Mouse (Mus musculus) embryonic facial prominence, embryonic 14.5 days (tissue): ENCODE measurements around the gene Gm21915. TPM values are rescaled to one million over a fixed set of nuclear protein-coding genes. Genes with fewer than 3 reads are reported as not detected.

Source experiments
- ATAC-seq: fragments of 200-750 bp; cut with Nextera tagmentation; 2 replicates; pipeline ENCODE4 v1.8.0; 2017; ENCODE audit warnings: low read depth, moderate number of reproducible peaks, moderate TSS enrichment
- DNase-seq: peaks from one replicate; pipeline ENCODE4 v3.0.0-alpha.2; 2015; ENCODE audit warnings: low spot score
- H3K27ac ChIP-seq: fragments of 300-500 bp; sonication (generic); replicated peaks from 2 replicates; pipeline ENCODE4 v1.5.1; 2014; ENCODE audit warnings: low read depth, mild to moderate bottlenecking, low read length, moderate library complexity
- H3K27me3 ChIP-seq: fragments of 300-500 bp; sonication (generic); replicated peaks from 2 replicates; pipeline ENCODE4 v1.6.1; 2014; ENCODE audit warnings: low read length; ENCODE audit not compliant: control insufficient read depth, insufficient read depth
- H3K36me3 ChIP-seq: fragments of 300-500 bp; sonication (generic); 2 replicates; pipeline ENCODE4 v1.6.1; 2014; ENCODE audit warnings: low read length, mixed read lengths; ENCODE audit not compliant: control insufficient read depth, insufficient read depth
- H3K4me1 ChIP-seq: fragments of 300-500 bp; sonication (generic); 2 replicates; pipeline ENCODE4 v1.6.1; 2014; ENCODE audit warnings: antibody characterized with exemption, low read length; ENCODE audit not compliant: control insufficient read depth, insufficient read depth
- H3K4me2 ChIP-seq: fragments of 300-500 bp; sonication (generic); 2 replicates; pipeline ENCODE4 v1.6.1; 2014; ENCODE audit warnings: low read depth, mild to moderate bottlenecking, low read length, moderate library complexity, mixed read lengths
- H3K4me3 ChIP-seq: fragments of 300-500 bp; sonication (generic); 2 replicates; pipeline ENCODE4 v1.5.1; 2014; ENCODE audit warnings: low read depth, mild to moderate bottlenecking, low read length
- H3K9ac ChIP-seq: fragments of 300-500 bp; sonication (generic); 2 replicates; pipeline ENCODE4 v1.6.1; 2014; ENCODE audit warnings: low read depth, mild to moderate bottlenecking, low read length, moderate library complexity, mixed read lengths
- H3K9me3 ChIP-seq: fragments of 300-500 bp; sonication (generic); 2 replicates; pipeline ENCODE4 v1.6.1; 2016; ENCODE audit warnings: low read length; ENCODE audit not compliant: control insufficient read depth
- WGBS: fragments of 180-500 bp; shearing (Covaris S2); extraction: QIAGEN DNeasy Blood & Tissue Kit; methylation state at CpG from one replicate; pipeline ENCODE4 v1.1.7; 2014; 5-methylcytosine and 5-hydroxymethylcytosine counted together
- polyA plus RNA-seq: library from polyadenylated mRNA; unstranded; fragments of >200 nt; fragmentation: Nextera tagmentation; extraction: Ambion mirVana; gene quantifications from 2 replicates; pipeline ENCODE4 v1.2.1, GENCODE M21; 2014

Gm21915 gene
- polyA plus RNA-seq, 1 experiment from 2014 or later, result not detected

- H3K27ac ChIP-seq, result peak within 1 kb of the TSS; percentile 99
- peaks cover 15% of the 10 kb centered on the region for H3K4me1 ChIP-seq
- no peaks in the 10 kb centered on the region for H3K9me3 ChIP-seq
- peak within 1 kb of the TSS; percentile 93 for H3K9ac ChIP-seq
- no peaks in the 10 kb centered on the region for H3K36me3 ChIP-seq
- WGBS, result 0% methylated on average over 30 of the region's 53 CpGs
- H3K27me3 ChIP-seq, result no peaks in the 10 kb centered on the region
- H3K4me2 ChIP-seq, result peak within 1 kb of the TSS; percentile 90
- H3K4me3 ChIP-seq, result peak within 1 kb of the TSS; percentile 84
- ATAC-seq (peak; percentile 76), DNase-seq (peak; percentile 89)
These were observed 15.5 kb downstream of the Gm21915 start, which contains the start of gene Clmp for GRCm38 (mm10) chr9:40685801-40686420. Gene Clmp (plus strand): TSS chr9:40685962.

- Histone ChIP-seq H3K36me3 (no peaks in the 10 kb centered on the region), H3K4me2 (peak overlapping the region; percentile 90), H3K4me1 (peaks cover 16% of the 10 kb centered on the region), H3K9ac (peak overlapping the region; percentile 93), H3K27ac (peak overlapping the region; percentile 99), H3K9me3 (no peaks in the 10 kb centered on the region), H3K27me3 (no peaks in the 10 kb centered on the region), H3K4me3 (peak overlapping the region; percentile 84)
- 1% methylated on average over 20 of the region's 23 CpGs for WGBS
- ATAC-seq (peak; percentile 78), DNase-seq (peak; percentile 89)
These were observed 16.0 kb downstream of the Gm21915 start for GRCm38 (mm10) chr9:40686421-40686899.

GRCm38 (mm10) chr9:40687053-40687452, 16.6 kb downstream of the Gm21915 start:
- ATAC-seq, result no peak
- H3K4me3 ChIP-seq, result peak overlapping the region; percentile 84
- peak overlapping the region; percentile 99 for H3K27ac ChIP-seq
- H3K4me2 ChIP-seq, result peak overlapping the region; percentile 90
- 23% methylated on average over 5 of the region's 5 CpGs for WGBS
- no peaks in the 10 kb centered on the region for H3K9me3 ChIP-seq
- no peaks in the 10 kb centered on the region for H3K27me3 ChIP-seq
- no peak for DNase-seq
- H3K4me1 ChIP-seq, result peaks cover 18% of the 10 kb centered on the region
- peak overlapping the region; percentile 93 for H3K9ac ChIP-seq
- no peaks in the 10 kb centered on the region for H3K36me3 ChIP-seq

GRCm38 (mm10) chr9:40687553-40687952, 17.1 kb downstream of the Gm21915 start:
- Histone ChIP-seq H3K9ac (peak overlapping the region; percentile 93), H3K9me3 (no peaks in the 10 kb centered on the region), H3K4me1 (peaks cover 23% of the 10 kb centered on the region), H3K4me3 (peak overlapping the region; percentile 84), H3K36me3 (no peaks in the 10 kb centered on the region), H3K4me2 (peak overlapping the region; percentile 90), H3K27me3 (no peaks in the 10 kb centered on the region), H3K27ac (peak overlapping the region; percentile 99)
- DNase-seq (no peak), ATAC-seq (no peak)
- 21% methylated on average over 3 of the region's 3 CpGs for WGBS

GRCm38 (mm10) chr9:40690511-40690910, 20.1 kb downstream of the Gm21915 start:
- no peaks in the 10 kb centered on the region for H3K9me3 ChIP-seq
- no peak overlapping the region for H3K4me3 ChIP-seq
- no peaks in the 10 kb centered on the region for H3K36me3 ChIP-seq
- H3K27ac ChIP-seq, result no peak overlapping the region
- ATAC-seq, result no peak
- no peak overlapping the region for H3K9ac ChIP-seq
- peaks cover 48% of the 10 kb centered on the region for H3K4me1 ChIP-seq
- 83% methylated on average over 7 of the region's 7 CpGs for WGBS
- H3K4me2 ChIP-seq, result no peak overlapping the region
- H3K27me3 ChIP-seq, result no peaks in the 10 kb centered on the region
- no peak for DNase-seq

GRCm38 (mm10) chr9:40693026-40693425, 22.6 kb downstream of the Gm21915 start:
- H3K4me1 ChIP-seq, result peaks cover 38% of the 10 kb centered on the region
- DNase-seq (peak; percentile 52), ATAC-seq (peak; percentile 20; the same call in 1 of the 2 replicates)
- WGBS, result 35% methylated on average over 3 of the region's 3 CpGs
- H3K9ac ChIP-seq, result 0 out of 2 replicates have a peak overlapping the region, but pooled peaks have one; percentile 22
- no peaks in the 10 kb centered on the region for H3K9me3 ChIP-seq
- peaks cover 11% of the 10 kb centered on the region; the same call in 1 of the 2 replicates for H3K36me3 ChIP-seq
- peak overlapping the region; percentile 17; the same call in 1 of the 2 replicates for H3K4me2 ChIP-seq
- no peak overlapping the region for H3K4me3 ChIP-seq
- H3K27me3 ChIP-seq, result no peaks in the 10 kb centered on the region
- H3K27ac ChIP-seq, result peak overlapping the region; percentile 61

GRCm38 (mm10) chr9:40693768-40694167, 23.4 kb downstream of the Gm21915 start:
- Histone ChIP-seq H3K27ac (peak overlapping the region; percentile 61), H3K9ac (0 out of 2 replicates have a peak overlapping the region, but pooled peaks have one; percentile 22), H3K4me3 (no peak overlapping the region), H3K9me3 (no peaks in the 10 kb centered on the region), H3K36me3 (peaks cover 11% of the 10 kb centered on the region; the same call in 1 of the 2 replicates), H3K27me3 (no peaks in the 10 kb centered on the region), H3K4me2 (peak overlapping the region; percentile 17; the same call in 1 of the 2 replicates), H3K4me1 (peaks cover 33% of the 10 kb centered on the region)
- ATAC-seq, result peak; percentile 51; the same call in 1 of the 2 replicates
- peak; percentile 63 for DNase-seq
- 39% methylated on average over 5 of the region's 5 CpGs for WGBS

- H3K27me3 ChIP-seq, result no peaks in the 10 kb centered on the region
- peak overlapping the region; percentile 17; the same call in 1 of the 2 replicates for H3K4me2 ChIP-seq
- H3K9me3 ChIP-seq, result no peaks in the 10 kb centered on the region
- peaks cover 33% of the 10 kb centered on the region for H3K4me1 ChIP-seq
- no peak overlapping the region for H3K4me3 ChIP-seq
- H3K36me3 ChIP-seq, result peaks cover 11% of the 10 kb centered on the region; the same call in 1 of the 2 replicates
- ATAC-seq, result 0 out of 2 replicates have a peak, but pooled peaks have one; percentile 26
- whole genome bisulfite sequencing, result 42% methylated on average over 12 of the region's 12 CpGs
- no peak overlapping the region for H3K9ac ChIP-seq
- DNase-seq, result peak; percentile 48
- peak overlapping the region; percentile 61; the same call in 1 of the 2 replicates for H3K27ac ChIP-seq
These were observed 23.9 kb downstream of the Gm21915 start for GRCm38 (mm10) chr9:40694284-40694683.
